Mouse (Mus musculus) hematopoietic stem cell, adult 5-6 weeks (primary cell): ENCODE data around the gene Ptgir. TPM values are rescaled to one million over a fixed set of nuclear protein-coding genes. Genes with fewer than 3 reads are reported as not detected.

Source experiments
- ATAC-seq, 2 experiments: fragments of 125-278 bp in 1 of 2; replicated peaks in 1 of 2; 2 replicates each; pipeline ENCODE4 v1.8.0; 2016 to 2017; ENCODE audit warnings: inconsistent platforms in 2 of 2, mild to moderate bottlenecking in 2 of 2, moderate number of reproducible peaks in 2 of 2, low read depth in 1 of 2, moderate TSS enrichment in 1 of 2; ENCODE audit not compliant: low FRiP score in 2 of 2, poor library complexity in 2 of 2, severe bottlenecking in 2 of 2, insufficient read depth in 1 of 2, low TSS enrichment in 1 of 2
- total RNA-seq: library from RNA; stranded (forward); fragments of 172-1452, 232-1000 nt; gene quantifications from 2 replicates; pipeline ENCODE4 v1.2.3, GENCODE M21; 2017

Gene Ptgir
- total RNA-seq: 1.3 and 3.7 TPM in 2 replicates

- no peak for ATAC-seq
These were observed at the start of gene Ptgir for GRCm38 (mm10) chr7:16906281-16906680. Gene Ptgir, plus strand, starts transcription at chr7:16906490.

- peak; percentile 53 to 74 for ATAC-seq
These were observed 48.0 kb upstream of the Ptgir start for GRCm38 (mm10) chr7:16858336-16858735.

GRCm38 (mm10) chr7:16859902-16860651, 46.2 kb upstream of the Ptgir start:
- peak in 1 of 2 experiments; percentile 46; a peak in 2 of 4 replicates for ATAC-seq

GRCm38 (mm10) chr7:16867488-16867887, 38.8 kb upstream of the Ptgir start:
- ATAC-seq: no peak

GRCm38 (mm10) chr7:16869497-16869896, 36.8 kb upstream of the Ptgir start:
- ATAC-seq: no peak

- no peak for ATAC-seq
These were observed 34.7 kb upstream of the Ptgir start for GRCm38 (mm10) chr7:16871600-16871999.

GRCm38 (mm10) chr7:16872478-16872877, 33.8 kb upstream of the Ptgir start:
- no peak for ATAC-seq

GRCm38 (mm10) chr7:16873392-16873791, 32.9 kb upstream of the Ptgir start:
- no peak for ATAC-seq

- ATAC-seq: peak; percentile 46 to 63; a peak in 3 of 4 replicates
These were observed 32.1 kb upstream of the Ptgir start for GRCm38 (mm10) chr7:16874190-16874589.

- ATAC-seq: peak; percentile 89 to 92
These were observed 31.5 kb upstream of the Ptgir start for GRCm38 (mm10) chr7:16874756-16875309.

- ATAC-seq: no peak
These were observed 31.2 kb upstream of the Ptgir start, which contains the start of gene Dact3 for GRCm38 (mm10) chr7:16875310-16875325. Gene Dact3, plus strand, starts transcription at chr7:16875317.

- no peak for ATAC-seq
These were observed 31.0 kb upstream of the Ptgir start for GRCm38 (mm10) chr7:16875326-16875725.

- no peak for ATAC-seq
These were observed 30.3 kb upstream of the Ptgir start for GRCm38 (mm10) chr7:16876006-16876405.

- ATAC-seq: no peak
These were observed 29.7 kb upstream of the Ptgir start for GRCm38 (mm10) chr7:16876608-16877007.

GRCm38 (mm10) chr7:16877717-16878116, 28.6 kb upstream of the Ptgir start:
- no peak for ATAC-seq

- ATAC-seq: no peak
These were observed 26.3 kb upstream of the Ptgir start for GRCm38 (mm10) chr7:16879796-16880547.

GRCm38 (mm10) chr7:16880615-16881014, 25.7 kb upstream of the Ptgir start:
- no peak for ATAC-seq

- no peak for ATAC-seq
These were observed 23.1 kb upstream of the Ptgir start for GRCm38 (mm10) chr7:16883162-16883561.

GRCm38 (mm10) chr7:16884334-16884733, 22.0 kb upstream of the Ptgir start:
- no peak for ATAC-seq
